Mouse (Mus musculus) C2C12 (cell line): ENCODE measurements at regions not wholly inside any gene's neighbourhood (a gene's known extent, or its start where the extent isn't known, plus 50 kb on each side); places are given as distances from the start of the nearest gene placed in this dataset.

Source experiments
- H3K27me3 ChIP-seq: one replicate; pipeline ENCODE4 v1.6.1; 2011; ENCODE audit not compliant: control insufficient read depth, insufficient read depth, insufficient read length
- H3K36me3 ChIP-seq: one replicate; pipeline ENCODE4 v1.6.1; 2011; ENCODE audit not compliant: control insufficient read depth, insufficient read depth
- H3K4me3 ChIP-seq: one replicate; pipeline ENCODE4 v1.5.1; 2011; ENCODE audit warnings: mild to moderate bottlenecking, control low read depth; ENCODE audit not compliant: poor library complexity, insufficient read depth, severe bottlenecking
- H3K79me2 ChIP-seq: one replicate; pipeline ENCODE4 v1.6.1; 2011; ENCODE audit not compliant: control insufficient read depth, insufficient read depth
- H3K79me3 ChIP-seq: one replicate; pipeline ENCODE4 v1.6.1; 2011; ENCODE audit warnings: low read depth, control low read depth
- H3ac ChIP-seq: one replicate; pipeline ENCODE3; 2011; ENCODE audit warnings: low read depth; ENCODE audit not compliant: control insufficient read depth, insufficient read length
- CEBPB ChIP-seq: IDR thresholded peaks from one replicate; pipeline ENCODE4 v1.6.1; 2011; ENCODE audit warnings: low read depth, mild to moderate bottlenecking, control low read depth, moderate library complexity
- CTCF ChIP-seq: IDR thresholded peaks from one replicate; pipeline ENCODE4 v1.5.1; 2011; ENCODE audit not compliant: control insufficient read depth, insufficient read depth, insufficient read length
- FOSL1 ChIP-seq: IDR thresholded peaks from one replicate; pipeline ENCODE4 v1.8.0; 2011; ENCODE audit warnings: mild to moderate bottlenecking, low read length; ENCODE audit not compliant: poor library complexity, insufficient read depth, severe bottlenecking
- MAX ChIP-seq: IDR thresholded peaks from one replicate; pipeline ENCODE4 v1.6.1; 2011; ENCODE audit warnings: mild to moderate bottlenecking, control low read depth
- MYOD1 ChIP-seq: IDR thresholded peaks from one replicate; pipeline ENCODE4 v1.6.1; 2011; ENCODE audit warnings: low read depth; ENCODE audit not compliant: control insufficient read depth, insufficient read length
- MYOG ChIP-seq: IDR thresholded peaks from one replicate; pipeline ENCODE4 v1.6.1; 2011; ENCODE audit not compliant: control insufficient read depth, insufficient read length; ENCODE audit errors: extremely low read depth
- USF1 ChIP-seq: IDR thresholded peaks from one replicate; pipeline ENCODE4 v1.6.1; 2011; ENCODE audit warnings: low read depth, mild to moderate bottlenecking, control low read depth, moderate library complexity

DNA sequence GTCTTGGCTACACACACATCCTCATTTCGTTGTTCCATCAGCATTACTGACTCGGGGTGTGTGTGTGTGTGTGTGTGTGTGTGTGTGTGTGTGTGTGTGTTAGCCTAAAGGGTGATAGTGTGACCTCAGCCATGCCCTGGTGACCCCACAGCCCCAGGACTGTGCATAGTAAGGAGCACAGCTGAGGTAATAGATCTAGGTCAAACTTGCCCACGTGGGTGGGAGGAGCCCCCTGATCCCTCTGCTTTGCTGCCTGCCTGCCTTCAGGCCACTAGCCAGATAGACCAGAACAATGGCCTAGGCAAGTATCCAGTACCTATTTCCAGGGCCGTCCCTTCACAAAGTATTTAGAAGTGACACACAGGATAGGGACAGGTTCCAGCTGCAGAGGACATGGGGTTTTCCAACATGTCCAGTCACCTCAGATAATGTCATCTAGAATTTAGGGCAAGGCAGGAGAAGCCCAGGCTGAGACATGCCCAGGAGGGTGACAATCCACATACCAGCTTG lies 70.6 kb upstream of the Nectin1 start:
- Histone ChIP-seq H3K27me3 (no peaks in the 10 kb centered on the region), H3K4me3 (no peak overlapping the region), H3K36me3 (no peaks in the 10 kb centered on the region), H3K79me2 (no peaks in the 10 kb centered on the region), H3K79me3 (no peaks in the 10 kb centered on the region), H3ac (no peak overlapping the region)
- TF ChIP-seq MYOG (no peak), MYOD1 (no peak), MAX (no peak), FOSL1 (no peak), CEBPB (no peak), CTCF (no peak), USF1 (no peak)

DNA sequence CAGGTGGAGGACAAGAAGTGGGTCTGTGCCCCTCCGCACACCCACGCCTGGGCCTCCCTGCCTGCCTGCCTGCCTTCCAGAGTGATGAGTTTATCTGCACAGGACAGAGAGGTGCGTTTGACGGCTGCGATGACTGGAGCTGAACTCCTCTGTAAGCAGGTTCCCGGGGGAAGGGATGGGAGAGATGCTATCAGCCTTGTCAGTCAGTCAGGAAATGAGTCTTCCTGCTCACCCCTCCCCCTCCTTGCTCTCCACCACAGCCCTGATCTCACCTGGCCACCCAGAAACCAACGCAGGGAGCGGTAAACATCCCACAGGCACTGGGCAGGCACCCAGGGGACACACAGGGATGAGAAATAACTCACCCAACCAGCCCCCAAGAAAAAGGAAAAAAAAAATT lies 69.5 kb upstream of the Nectin1 start:
- Histone ChIP-seq H3K79me3 (no peaks in the 10 kb centered on the region), H3K27me3 (no peaks in the 10 kb centered on the region), H3K79me2 (no peaks in the 10 kb centered on the region), H3K4me3 (no peak overlapping the region), H3ac (no peak overlapping the region), H3K36me3 (no peaks in the 10 kb centered on the region)
- TF ChIP-seq USF1 (no peak), MYOG (no peak), CTCF (no peak), FOSL1 (no peak), MAX (no peak), MYOD1 (no peak), CEBPB (no peak)

DNA sequence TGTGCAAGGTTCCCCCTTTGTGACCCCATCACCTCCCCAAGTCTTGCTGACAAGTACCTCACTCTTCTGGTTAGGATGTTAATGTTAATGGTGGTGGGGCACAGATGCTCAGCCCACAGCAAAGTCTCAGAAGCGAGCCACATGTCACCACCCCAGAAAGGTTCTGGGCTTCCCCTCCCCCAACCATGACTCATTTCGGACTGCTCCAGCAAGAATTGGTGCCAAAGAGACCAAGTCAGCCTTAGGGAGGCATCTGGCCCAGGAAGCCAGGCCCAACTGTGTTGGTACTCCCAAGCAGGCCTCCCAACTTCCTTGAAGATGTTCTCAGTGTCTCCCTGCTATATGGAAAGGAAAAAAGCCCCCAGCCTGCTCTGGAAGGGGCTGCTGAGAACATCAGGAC lies 67.8 kb upstream of the Nectin1 start:
- H3K4me3 ChIP-seq: no peak overlapping the region
- H3K27me3 ChIP-seq: no peaks in the 10 kb centered on the region
- TF ChIP-seq MYOG (no peak), MYOD1 (no peak), FOSL1 (no peak), USF1 (no peak), MAX (no peak), CTCF (no peak), CEBPB (no peak)
- no peaks in the 10 kb centered on the region for H3K79me3 ChIP-seq
- no peaks in the 10 kb centered on the region for H3K79me2 ChIP-seq
- H3ac ChIP-seq: no peak overlapping the region
- H3K36me3 ChIP-seq: no peaks in the 10 kb centered on the region

DNA sequence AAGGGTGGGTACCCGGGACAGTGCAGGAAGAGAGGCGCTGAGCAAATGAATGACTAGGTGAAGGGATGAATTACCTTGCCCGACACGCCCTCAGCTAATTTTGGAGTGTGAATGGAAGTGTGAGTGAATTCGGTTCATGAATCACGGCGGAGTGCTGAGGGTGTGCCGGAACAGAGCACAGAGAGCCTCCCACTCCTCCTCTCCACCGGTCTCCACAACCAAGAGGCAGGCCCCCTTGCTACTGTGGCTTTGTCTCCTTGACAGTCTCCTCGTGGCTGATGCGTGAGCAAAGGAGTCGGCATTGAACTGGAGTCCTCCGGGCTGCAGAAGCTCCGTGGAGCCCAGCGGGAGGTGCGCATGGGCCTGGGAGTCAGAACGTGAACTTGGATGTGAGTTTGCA lies 64.5 kb upstream of the Nectin1 start:
- Histone ChIP-seq H3ac (no peak overlapping the region), H3K79me2 (no peaks in the 10 kb centered on the region), H3K36me3 (no peaks in the 10 kb centered on the region), H3K4me3 (no peak overlapping the region), H3K79me3 (no peaks in the 10 kb centered on the region), H3K27me3 (no peaks in the 10 kb centered on the region)
- TF ChIP-seq CEBPB (no peak), MAX (no peak), USF1 (no peak), MYOD1 (no peak), MYOG (no peak), FOSL1 (no peak), CTCF (no peak)

DNA sequence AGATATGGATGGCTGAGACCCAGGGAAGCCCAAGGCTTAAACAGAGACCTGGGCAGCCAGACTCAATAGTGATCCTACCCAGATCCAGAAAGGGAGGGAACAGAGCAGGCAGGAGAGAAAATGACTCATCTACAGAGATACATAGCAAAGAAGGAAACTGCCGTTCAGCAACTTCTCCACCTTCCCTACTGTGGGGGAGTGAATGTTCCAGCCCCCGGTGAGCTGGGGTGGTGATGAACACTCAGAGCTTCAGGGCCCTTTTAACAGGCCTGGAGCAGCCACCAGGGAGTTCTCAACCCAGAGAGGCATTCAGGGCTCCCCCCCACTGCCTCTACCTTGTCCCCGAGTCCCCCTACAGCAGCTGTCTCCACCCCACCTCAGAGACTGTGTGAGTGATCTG lies 62.5 kb upstream of the Nectin1 start:
- H3K27me3 ChIP-seq: no peaks in the 10 kb centered on the region
- no peaks in the 10 kb centered on the region for H3K79me2 ChIP-seq
- H3ac ChIP-seq: no peak overlapping the region
- H3K79me3 ChIP-seq: no peaks in the 10 kb centered on the region
- no peaks in the 10 kb centered on the region for H3K36me3 ChIP-seq
- TF ChIP-seq CTCF (no peak), USF1 (no peak), CEBPB (no peak), MYOG (no peak), FOSL1 (no peak), MAX (no peak)
- no peak overlapping the region for H3K4me3 ChIP-seq

DNA sequence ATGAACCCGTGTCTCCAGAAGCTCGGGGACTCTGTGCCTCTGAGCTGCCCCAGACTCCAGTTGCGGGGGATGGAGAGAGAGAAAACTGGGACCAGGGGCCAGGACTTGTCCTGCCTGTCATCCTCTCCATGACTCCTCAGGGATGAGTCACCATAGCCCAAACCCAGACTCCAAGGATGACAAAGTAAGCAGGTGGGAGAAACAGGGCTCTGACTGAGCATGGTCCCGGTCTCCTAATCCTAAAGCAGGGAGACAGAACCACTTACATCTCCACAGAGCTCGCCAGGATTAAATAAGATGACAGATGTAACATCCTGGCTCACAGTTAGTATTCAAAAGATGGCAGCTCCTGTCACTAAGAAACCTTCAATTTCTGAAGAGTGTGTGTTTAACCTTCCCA lies 61.7 kb upstream of the Nectin1 start:
- Histone ChIP-seq H3ac (no peak overlapping the region), H3K27me3 (no peaks in the 10 kb centered on the region), H3K79me3 (no peaks in the 10 kb centered on the region), H3K36me3 (no peaks in the 10 kb centered on the region), H3K79me2 (no peaks in the 10 kb centered on the region), H3K4me3 (no peak overlapping the region)
- TF ChIP-seq CTCF: no peak
- no peak for TF ChIP-seq MAX
- no peak for TF ChIP-seq MYOG
- TF ChIP-seq FOSL1: peak; percentile 27
- TF ChIP-seq USF1: no peak
- peak; percentile 52 for TF ChIP-seq MYOD1
- no peak for TF ChIP-seq CEBPB
